In genomic region chr2:127482533-127482911, GRCm38 (mm10) we compare ENCODE assay signal across 7 mouse cellular contexts. TPM values are rescaled to one million over a fixed set of nuclear protein-coding genes. Genes with fewer than 3 reads are reported as not detected.
DNase-seq lines count a peak whose midpoint lies in the region; ATAC-seq and TF ChIP-seq lines count a peak whose summit lies in the region.

No protein-coding gene starts in this region.

- peak overlapping the region; percentile 32; the same call in 1 of the 2 replicates for H3K9ac ChIP-seq in forebrain, embryonic 16.5 days (replicated peaks; ENCODE audit: low read depth, low read length)
- H3K9ac ChIP-seq in limb, embryonic 12.5 days (replicated peaks): peak overlapping the region; percentile 51
- H3K9ac ChIP-seq in midbrain, embryonic 11.5 days (ENCODE audit: low read length): no peak overlapping the region
- H3K9ac ChIP-seq in stomach, postnatal 0 days (ENCODE audit: low read length): peak overlapping the region; percentile 52

- H3K27me3 ChIP-seq in forebrain, embryonic 16.5 days (replicated peaks; ENCODE audit: control insufficient read depth, insufficient read depth, low read length): peaks cover 53% of the 10 kb centered on the region
- peaks cover 75% of the 10 kb centered on the region for H3K27me3 ChIP-seq in limb, embryonic 12.5 days
- H3K27me3 ChIP-seq in midbrain, embryonic 11.5 days (ENCODE audit: control insufficient read depth, insufficient read depth, low read length): peaks cover 54% of the 10 kb centered on the region
- H3K27me3 ChIP-seq in stomach, postnatal 0 days (ENCODE audit: control insufficient read depth, insufficient read depth, low read length): peaks cover 10% of the 10 kb centered on the region

- H3K4me1 ChIP-seq in forebrain, embryonic 16.5 days (replicated peaks; ENCODE audit: control insufficient read depth, insufficient read depth, low read length): peaks cover 35% of the 10 kb centered on the region
- peaks cover 35% of the 10 kb centered on the region; the same call in 1 of the 2 replicates for H3K4me1 ChIP-seq in limb, embryonic 12.5 days (replicated peaks)
- H3K4me1 ChIP-seq in midbrain, embryonic 11.5 days (ENCODE audit: control insufficient read depth, insufficient read depth, low read length): peaks cover 8% of the 10 kb centered on the region
- 0 out of 2 replicates have a peak, but pooled peaks cover 2% of the 10 kb centered on the region for H3K4me1 ChIP-seq in stomach, postnatal 0 days (replicated peaks; ENCODE audit: control insufficient read depth, insufficient read depth)

- peak overlapping the region; percentile 39 for H3K4me3 ChIP-seq in forebrain, embryonic 16.5 days (replicated peaks; ENCODE audit: low read length)
- H3K4me3 ChIP-seq in limb, embryonic 12.5 days (replicated peaks): peak overlapping the region; percentile 60
- H3K4me3 ChIP-seq in midbrain, embryonic 11.5 days (ENCODE audit: low read depth, low read length): peak overlapping the region; percentile 31
- peak overlapping the region; percentile 53 for H3K4me3 ChIP-seq in stomach, postnatal 0 days (ENCODE audit: low read depth, low read length)

- ATAC-seq in forebrain, embryonic 16.5 days: peak; percentile 56
- ATAC-seq in hematopoietic stem cell, adult 5-6 weeks (replicated peaks in 1 of 2; ENCODE audit: insufficient read depth in 1 of 2, low FRiP score in 2 of 2, low TSS enrichment in 1 of 2, low read depth in 1 of 2, poor library complexity in 2 of 2, severe bottlenecking in 2 of 2): peak; percentile 68 to 70
- ATAC-seq in limb, embryonic 12.5 days (ENCODE audit: insufficient number of reproducible peaks, insufficient read depth, low FRiP score, low TSS enrichment, low read depth): peak; percentile 72; the same call in 1 of the 2 replicates
- peak; percentile 63 for ATAC-seq in midbrain, embryonic 11.5 days (ENCODE audit: low FRiP score)
- ATAC-seq in stomach, postnatal 0 days (ENCODE audit: low FRiP score, low TSS enrichment): peak; percentile 70; the same call in 1 of the 2 replicates

- DNase-seq in MEL-GATA-1-ER (ENCODE audit: extremely low read depth, low read depth): peak; percentile 60
- peak; percentile 71 for DNase-seq in adrenal gland, postnatal 10 days
- peak; percentile 87 for DNase-seq in midbrain, embryonic 11.5 days (ENCODE audit: low spot score, missing footprints)
- peak; percentile 35 for DNase-seq in stomach, postnatal 0 days (ENCODE audit: low spot score)

- no peak for TF ChIP-seq EP300 in stomach, postnatal 0 days (optimal IDR thresholded peaks at IDR 0.05)

- no peak overlapping the region for H3K27ac ChIP-seq in forebrain, embryonic 16.5 days (ENCODE audit: low read length)
- H3K27ac ChIP-seq in limb, embryonic 12.5 days: no peak overlapping the region
- no peak overlapping the region for H3K27ac ChIP-seq in midbrain, embryonic 11.5 days (ENCODE audit: low read depth, low read length)
- no peak overlapping the region for H3K27ac ChIP-seq in stomach, postnatal 0 days (replicated peaks)

- H3K36me3 ChIP-seq in forebrain, embryonic 16.5 days (ENCODE audit: control insufficient read depth, insufficient read depth): no peaks in the 10 kb centered on the region
- H3K36me3 ChIP-seq in limb, embryonic 12.5 days: no peaks in the 10 kb centered on the region
- H3K36me3 ChIP-seq in midbrain, embryonic 11.5 days (ENCODE audit: control insufficient read depth, insufficient read depth, low read length): no peaks in the 10 kb centered on the region
- H3K36me3 ChIP-seq in stomach, postnatal 0 days (ENCODE audit: control insufficient read depth, insufficient read depth, low read length): no peaks in the 10 kb centered on the region

- TF ChIP-seq CTCF in stomach, postnatal 0 days (IDR thresholded peaks at IDR 0.05; ENCODE audit: low read depth): no peak

- H3K9me3 ChIP-seq in forebrain, embryonic 16.5 days (ENCODE audit: control insufficient read depth, low read length): no peaks in the 10 kb centered on the region
- no peaks in the 10 kb centered on the region for H3K9me3 ChIP-seq in limb, embryonic 12.5 days
- no peaks in the 10 kb centered on the region for H3K9me3 ChIP-seq in midbrain, embryonic 11.5 days (ENCODE audit: control insufficient read depth, low read length)
- H3K9me3 ChIP-seq in stomach, postnatal 0 days (ENCODE audit: control insufficient read depth, low read length): no peaks in the 10 kb centered on the region

- under 1% methylated on average over 21 of the region's 21 CpGs for WGBS in forebrain, embryonic 16.5 days
- WGBS in limb, embryonic 12.5 days: under 1% methylated on average over 21 of the region's 21 CpGs
- WGBS in midbrain, embryonic 11.5 days: under 1% methylated on average over 21 of the region's 21 CpGs
- under 1% methylated on average over 21 of the region's 21 CpGs for WGBS in stomach, postnatal 0 days

- H3K4me2 ChIP-seq in forebrain, embryonic 16.5 days (ENCODE audit: low read length): peak overlapping the region; percentile 59
- H3K4me2 ChIP-seq in limb, embryonic 12.5 days: peak overlapping the region; percentile 96
- peak overlapping the region; percentile 53 for H3K4me2 ChIP-seq in midbrain, embryonic 11.5 days
- peak overlapping the region; percentile 82 for H3K4me2 ChIP-seq in stomach, postnatal 0 days (replicated peaks; ENCODE audit: low read depth)

RNA-seq across cellular contexts. Expression of gene Fahd2a, which starts 38.2 kb away (rescaled TPM):
- 10 to 100 TPM; 44.4 to 52.4 TPM for total RNA-seq in adrenal gland, postnatal 10 days (2021)
- polyA plus RNA-seq in forebrain, embryonic 16.5 days (2015; fragmentation: Nextera tagmentation; extraction: Ambion mirVana): 26.1 and 26.8 TPM in 2 replicates
- 16.2 and 23.0 TPM in 2 replicates for total RNA-seq in hematopoietic stem cell, adult 5-6 weeks (2017)
- 23.1 and 24.2 TPM in 2 replicates for polyA plus RNA-seq in limb, embryonic 12.5 days (2016; fragmentation: Nextera tagmentation; extraction: Ambion mirVana)
- polyA plus RNA-seq in midbrain, embryonic 11.5 days (2014; fragmentation: Nextera tagmentation; extraction: Ambion mirVana): 26.6 and 28.9 TPM in 2 replicates
- polyA plus RNA-seq in stomach, postnatal 0 days (2015; fragmentation: Nextera tagmentation; extraction: Ambion mirVana): 27.3 and 30.9 TPM in 2 replicates

RNA-seq across cellular contexts. Expression of gene Kcnip3, which starts 39.4 kb away (rescaled TPM):
- 1 to 10 TPM; 3.5 to 4.3 TPM for total RNA-seq in adrenal gland, postnatal 10 days (2021)
- 9.7 and 9.9 TPM in 2 replicates for polyA plus RNA-seq in forebrain, embryonic 16.5 days (2015; fragmentation: Nextera tagmentation; extraction: Ambion mirVana)
- 4.0 and 4.5 TPM in 2 replicates for total RNA-seq in hematopoietic stem cell, adult 5-6 weeks (2017)
- polyA plus RNA-seq in limb, embryonic 12.5 days (2016; fragmentation: Nextera tagmentation; extraction: Ambion mirVana): 1.0 and 1.4 TPM in 2 replicates
- polyA plus RNA-seq in midbrain, embryonic 11.5 days (2014; fragmentation: Nextera tagmentation; extraction: Ambion mirVana): 3.9 and 4.4 TPM in 2 replicates
- polyA plus RNA-seq in stomach, postnatal 0 days (2015; fragmentation: Nextera tagmentation; extraction: Ambion mirVana): 1.2 TPM in 2 replicates

RNA-seq across cellular contexts. Expression of gene Gpat2, which starts 57.5 kb away (rescaled TPM):
- under 1 TPM; 0.48 to 0.58 TPM for total RNA-seq in adrenal gland, postnatal 10 days (2021)
- polyA plus RNA-seq in forebrain, embryonic 16.5 days (2015; fragmentation: Nextera tagmentation; extraction: Ambion mirVana): 0.09 and 0.13 TPM in 2 replicates
- not detected in 2 replicates for total RNA-seq in hematopoietic stem cell, adult 5-6 weeks (2017)
- 0.30 and 0.33 TPM in 2 replicates for polyA plus RNA-seq in limb, embryonic 12.5 days (2016; fragmentation: Nextera tagmentation; extraction: Ambion mirVana)
- 0.16 and 0.37 TPM in 2 replicates for polyA plus RNA-seq in midbrain, embryonic 11.5 days (2014; fragmentation: Nextera tagmentation; extraction: Ambion mirVana)
- polyA plus RNA-seq in stomach, postnatal 0 days (2015; fragmentation: Nextera tagmentation; extraction: Ambion mirVana): 0.34 TPM in 2 replicates

RNA-seq across cellular contexts. Expression of gene Prom2, which starts 58.7 kb away (rescaled TPM):
- under 1 TPM; 0.09 to 0.12 TPM for total RNA-seq in adrenal gland, postnatal 10 days (2021)
- polyA plus RNA-seq in forebrain, embryonic 16.5 days (2015; fragmentation: Nextera tagmentation; extraction: Ambion mirVana): 0.05 TPM in 1 of 2 replicates, not detected in the other
- 0.31 and 1.1 TPM in 2 replicates for total RNA-seq in hematopoietic stem cell, adult 5-6 weeks (2017)
- polyA plus RNA-seq in limb, embryonic 12.5 days (2016; fragmentation: Nextera tagmentation; extraction: Ambion mirVana): 1.2 and 1.7 TPM in 2 replicates
- 0.32 TPM in 1 of 2 replicates, not detected in the other for polyA plus RNA-seq in midbrain, embryonic 11.5 days (2014; fragmentation: Nextera tagmentation; extraction: Ambion mirVana)
- polyA plus RNA-seq in stomach, postnatal 0 days (2015; fragmentation: Nextera tagmentation; extraction: Ambion mirVana): 17.2 and 20.5 TPM in 2 replicates

Comparison
In these comparisons a context has a peak if more than half of its experiments do, and no peak if none do; other contexts are left out.
1. DNase-seq: peak in every context shown above with its lines; median percentile 87 in midbrain, embryonic 11.5 days; 71 in adrenal gland, postnatal 10 days; 60 in MEL-GATA-1-ER; 35 in stomach, postnatal 0 days.